Mouse (Mus musculus): ENCODE measurements around the gene Ppp2r5e.

DNA sequence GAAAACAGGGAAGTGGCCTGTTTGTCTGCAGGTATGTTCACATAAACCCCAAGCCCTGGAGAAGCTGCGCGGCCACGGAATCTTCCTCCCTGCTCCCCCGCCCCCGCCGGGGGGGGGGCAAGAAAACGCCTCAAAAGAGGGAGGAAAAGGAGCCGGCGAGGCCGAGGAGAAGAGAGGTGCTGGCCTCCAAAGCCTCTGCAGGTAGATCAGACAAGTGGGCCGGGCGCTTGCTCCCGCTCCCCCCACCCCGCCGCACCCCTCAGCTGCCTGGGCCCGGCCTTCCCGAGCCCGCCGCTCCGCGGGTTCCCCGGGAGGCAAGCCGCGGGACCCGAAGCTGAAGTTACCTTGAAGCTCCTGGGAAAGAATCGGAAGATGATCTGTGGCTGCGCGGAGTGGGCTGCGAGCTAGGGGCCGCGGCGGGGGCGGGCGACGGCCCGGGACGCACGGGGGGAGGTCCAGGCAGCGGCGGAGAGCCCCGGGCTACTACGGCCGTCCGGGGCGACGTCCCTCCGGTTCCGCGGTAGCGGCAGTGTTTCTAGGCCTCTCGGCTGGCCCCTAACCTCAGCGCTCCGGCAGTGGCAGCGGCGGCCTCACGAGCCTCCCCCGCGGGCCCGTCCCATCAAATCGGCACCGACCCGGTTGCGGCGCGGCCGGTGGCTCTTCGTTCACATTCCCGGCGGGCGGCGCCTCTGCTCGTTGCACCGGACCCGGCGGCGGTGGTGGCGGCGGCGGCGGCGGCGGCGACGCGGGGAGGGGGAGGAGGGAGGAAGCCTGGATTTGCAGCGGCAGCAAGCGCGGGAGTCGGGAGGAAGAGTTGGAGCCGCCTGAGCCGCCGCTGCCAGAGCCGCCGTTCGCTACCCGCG, 523 bp downstream of the Ppp2r5e start:
- TF ChIP-seq CTCF (IDR thresholded peaks at IDR 0.05) (no peak), EP300 (IDR thresholded peaks at IDR 0.05; ENCODE audit: insufficient read depth, low read depth, low read length) (no peak), POLR2A (IDR thresholded peaks at IDR 0.05; ENCODE audit: insufficient read depth, low read depth, low read length) (no peak)
